Mouse (Mus musculus) liver, adult 2 months (tissue): ENCODE data around the gene Gm49378. TPM values are rescaled to one million over a fixed set of nuclear protein-coding genes. Genes with fewer than 3 reads are reported as not detected.

Experiments
- DNase-seq: peaks from one replicate; pipeline ENCODE4 v3.0.0-alpha.2; 2011; ENCODE audit warnings: low read depth, low spot score; ENCODE audit errors: extremely low read depth
- H3K27ac ChIP-seq: fragments of 200-500 bp; replicated peaks from 2 replicates; pipeline ENCODE4 v1.5.1; 2012; ENCODE audit warnings: low read depth, mild to moderate bottlenecking, control low read depth, inconsistent platforms, low read length; ENCODE audit not compliant: insufficient read depth
- H3K27me3 ChIP-seq: fragments of 200-500 bp; 2 replicates; pipeline ENCODE4 v1.6.1; 2012; ENCODE audit warnings: mild to moderate bottlenecking, moderate library complexity, low read length, inconsistent platforms; ENCODE audit not compliant: control insufficient read depth, insufficient read depth
- H3K36me3 ChIP-seq: fragments of 200-500 bp; 2 replicates; pipeline ENCODE4 v1.6.1; 2012; ENCODE audit warnings: low read length, inconsistent platforms; ENCODE audit not compliant: control insufficient read depth, insufficient read depth
- H3K4me1 ChIP-seq: fragments of 200-500 bp; 2 replicates; pipeline ENCODE4 v1.6.1; 2011; ENCODE audit warnings: low read length; ENCODE audit not compliant: control insufficient read depth, insufficient read depth
- H3K4me3 ChIP-seq: fragments of 200-500 bp; 2 replicates; pipeline ENCODE4 v1.5.1; 2011; ENCODE audit warnings: low read depth, mild to moderate bottlenecking, control low read depth, low read length, moderate library complexity; ENCODE audit not compliant: insufficient read depth
- H3K79me2 ChIP-seq: fragments of 200-500 bp; 2 replicates; pipeline ENCODE4 v1.6.1; 2012; ENCODE audit warnings: inconsistent platforms, mild to moderate bottlenecking, low read length, moderate library complexity; ENCODE audit not compliant: control insufficient read depth, insufficient read depth
- H3K9ac ChIP-seq: fragments of 200-500 bp; 2 replicates; pipeline ENCODE4 v1.6.1; 2012; ENCODE audit warnings: low read depth, mild to moderate bottlenecking, control low read depth, inconsistent platforms, low read length
- CTCF ChIP-seq: fragments of 200-500 bp; IDR thresholded peaks from 2 replicates; pipeline ENCODE4 v1.5.1; 2011; ENCODE audit warnings: low read depth, low read length, control low read depth
- POLR2A ChIP-seq: fragments of 200-500 bp; IDR thresholded peaks from 2 replicates; pipeline ENCODE4 v1.6.1; 2011; ENCODE audit warnings: low read length, control low read depth; ENCODE audit not compliant: insufficient read depth; ENCODE audit errors: extremely low read depth
- WGBS: fragments of 180-500 bp; shearing (Covaris S2); methylation state at CpG from one replicate; pipeline ENCODE4 v1.1.7; 2018; 5-methylcytosine and 5-hydroxymethylcytosine counted together
- polyA plus RNA-seq: library from polyadenylated mRNA; depleted of rRNA; stranded (reverse); fragments of >200 nt; gene quantifications from 2 replicates; pipeline ENCODE4 v1.2.3, GENCODE M21; 2012
- total RNA-seq: library from RNA; depleted of rRNA; stranded (reverse); fragments of >200 nt; gene quantifications from 2 replicates; pipeline ENCODE4 v1.2.3, GENCODE M21; 2014

The Gm49378 gene
- total and polyA plus RNA-seq, 2 experiments: 2.1 to 7.9 TPM

- no peaks in the 10 kb centered on the region for H3K27me3 ChIP-seq
- H3K4me3 ChIP-seq: no peak overlapping the region
- H3K9ac ChIP-seq: no peak overlapping the region
- no peak overlapping the region for H3K27ac ChIP-seq
- no peak for DNase-seq
- TF ChIP-seq POLR2A (no peak), CTCF (no peak)
- H3K4me1 ChIP-seq: no peaks in the 10 kb centered on the region; the same call in 1 of the 2 replicates
- WGBS: 82% methylated on average over 3 of the region's 3 CpGs
- peaks cover 4% of the 10 kb centered on the region; the same call in 1 of the 2 replicates for H3K36me3 ChIP-seq
- no peaks in the 10 kb centered on the region for H3K79me2 ChIP-seq
Observed at GRCm38 (mm10) chr14:55656935-55657334, 19.2 kb upstream of the Gm49378 start.

- no peak for TF ChIP-seq CTCF
- TF ChIP-seq POLR2A: no peak
- no peak overlapping the region for H3K9ac ChIP-seq
Observed at GRCm38 (mm10) chr14:55651528-55651927, 13.8 kb upstream of the Gm49378 start.

GRCm38 (mm10) chr14:55649884-55650283 is 12.2 kb upstream of the Gm49378 start, which contains the start of gene Tssk4:
Gene Tssk4 (plus strand): TSS chr14:55650184.
- TF ChIP-seq POLR2A: no peak
- TF ChIP-seq CTCF: no peak
- Histone ChIP-seq H3K4me3 (no peak within 1 kb of the TSS), H3K4me1 (0 out of 2 replicates have a peak, but pooled peaks cover 2% of the 10 kb centered on the region), H3K27me3 (no peaks in the 10 kb centered on the region), H3K9ac (no peak within 1 kb of the TSS), H3K27ac (no peak within 1 kb of the TSS), H3K36me3 (no peaks in the 10 kb centered on the region), H3K79me2 (no peaks in the 10 kb centered on the region)
- DNase-seq: no peak
- WGBS: 98% methylated on average over 2 of the region's 2 CpGs

More at GRCm38 (mm10) chr14:55651528-55651927, 13.8 kb upstream of the Gm49378 start:
- no peaks in the 10 kb centered on the region for H3K36me3 ChIP-seq
- no peaks in the 10 kb centered on the region for H3K4me1 ChIP-seq
- DNase-seq: no peak
- no peak overlapping the region for H3K4me3 ChIP-seq
- no peak overlapping the region for H3K27ac ChIP-seq
- no peaks in the 10 kb centered on the region for H3K27me3 ChIP-seq
- H3K79me2 ChIP-seq: no peaks in the 10 kb centered on the region
- WGBS: 89% methylated on average over 7 of the region's 7 CpGs

- 18% methylated on average over 17 of the region's 17 CpGs for WGBS
- peak overlapping the region; percentile 46 for H3K4me3 ChIP-seq
- H3K9ac ChIP-seq: peak overlapping the region; percentile 24
- peaks cover 14% of the 10 kb centered on the region for H3K4me1 ChIP-seq
- H3K36me3 ChIP-seq: peaks cover 10% of the 10 kb centered on the region
- peaks cover 18% of the 10 kb centered on the region; the same call in 1 of the 2 replicates for H3K79me2 ChIP-seq
- no peaks in the 10 kb centered on the region for H3K27me3 ChIP-seq
- peak; percentile 14 for DNase-seq
- TF ChIP-seq POLR2A (no peak), CTCF (no peak)
- peak overlapping the region; percentile 46 for H3K27ac ChIP-seq
Observed at GRCm38 (mm10) chr14:55644261-55644888, 6.7 kb upstream of the Gm49378 start.

GRCm38 (mm10) chr14:55643060-55643907 is 5.6 kb upstream of the Gm49378 start, which contains the start of gene Tm9sf1:
Gene Tm9sf1 (minus strand): TSS chr14:55643806.
- Histone ChIP-seq H3K4me1 (peaks cover 14% of the 10 kb centered on the region), H3K27ac (peak within 1 kb of the TSS; percentile 96), H3K4me3 (peak within 1 kb of the TSS; percentile 90), H3K9ac (peak within 1 kb of the TSS; percentile 93), H3K27me3 (no peaks in the 10 kb centered on the region), H3K36me3 (peaks cover 10% of the 10 kb centered on the region), H3K79me2 (peaks cover 18% of the 10 kb centered on the region; the same call in 1 of the 2 replicates)
- no peak for TF ChIP-seq CTCF
- peak; percentile 55; the same call in 1 of the 2 replicates for TF ChIP-seq POLR2A
- under 1% methylated on average over 89 of the region's 89 CpGs for WGBS
- DNase-seq: peak; percentile 72
